Mouse (Mus musculus) forebrain, embryonic 15.5 days (tissue): ENCODE measurements at regions not wholly inside any gene's neighbourhood (a gene's known extent, or its start where the extent isn't known, plus 50 kb on each side); places are given as distances from the start of the nearest gene placed in this dataset.

Experiments used
- ATAC-seq: fragments of 200-750 bp; cut with Nextera tagmentation; replicated peaks from 2 replicates; pipeline ENCODE4 v1.8.0; 2017; ENCODE audit warnings: mild to moderate bottlenecking, moderate TSS enrichment, moderate library complexity
- H3K27ac ChIP-seq: fragments of 300-500 bp; sonication (generic); replicated peaks from 2 replicates; pipeline ENCODE4 v1.5.1; 2015; ENCODE audit warnings: mild to moderate bottlenecking, inconsistent platforms
- H3K27me3 ChIP-seq: fragments of 300-500 bp; sonication (generic); 2 replicates; pipeline ENCODE4 v1.6.1; 2015; ENCODE audit warnings: inconsistent platforms
- H3K36me3 ChIP-seq: fragments of 300-500 bp; sonication (generic); 2 replicates; pipeline ENCODE4 v1.6.1; 2015; ENCODE audit warnings: mild to moderate bottlenecking, inconsistent platforms
- H3K4me1 ChIP-seq: fragments of 300-500 bp; sonication (generic); 2 replicates; pipeline ENCODE4 v1.6.1; 2015; ENCODE audit warnings: inconsistent platforms
- H3K4me2 ChIP-seq: fragments of 300-500 bp; sonication (generic); replicated peaks from 2 replicates; pipeline ENCODE4 v1.6.1; 2015; ENCODE audit warnings: mild to moderate bottlenecking, inconsistent platforms
- H3K4me3 ChIP-seq: fragments of 300-500 bp; sonication (generic); 2 replicates; pipeline ENCODE4 v1.5.1; 2015; ENCODE audit warnings: mild to moderate bottlenecking, inconsistent platforms
- H3K9ac ChIP-seq: fragments of 300-500 bp; sonication (generic); replicated peaks from 2 replicates; pipeline ENCODE4 v1.6.1; 2015; ENCODE audit warnings: mild to moderate bottlenecking, inconsistent platforms
- H3K9me3 ChIP-seq: fragments of 300-500 bp; sonication (generic); 2 replicates; pipeline ENCODE4 v1.6.1; 2016; ENCODE audit warnings: inconsistent platforms
- WGBS: fragments of 180-500 bp; shearing (Covaris S2); methylation state at CpG from one replicate; pipeline ENCODE4 v1.1.7; 2015; ENCODE audit warnings: mixed read lengths; 5-methylcytosine and 5-hydroxymethylcytosine counted together

- H3K27ac ChIP-seq = no peak overlapping the region
- no peak overlapping the region for H3K4me2 ChIP-seq
- no peak overlapping the region for H3K4me3 ChIP-seq
- no peaks in the 10 kb centered on the region for H3K4me1 ChIP-seq
- H3K9me3 ChIP-seq = no peaks in the 10 kb centered on the region
- no peak for ATAC-seq
- WGBS = 72% methylated on average over 2 of the region's 2 CpGs
- H3K9ac ChIP-seq = no peak overlapping the region
- no peaks in the 10 kb centered on the region for H3K36me3 ChIP-seq
- H3K27me3 ChIP-seq = no peaks in the 10 kb centered on the region
These were observed 294.2 kb upstream of the Gria1 start for GRCm38 (mm10) chr11:56716953-56717352.

GRCm38 (mm10) chr11:56725141-56725540 is 286.0 kb upstream of the Gria1 start:
- Histone ChIP-seq H3K27ac (no peak overlapping the region), H3K9ac (no peak overlapping the region), H3K9me3 (no peaks in the 10 kb centered on the region), H3K27me3 (no peaks in the 10 kb centered on the region), H3K36me3 (no peaks in the 10 kb centered on the region), H3K4me1 (no peaks in the 10 kb centered on the region), H3K4me2 (no peak overlapping the region), H3K4me3 (no peak overlapping the region)
- WGBS = 44% methylated on average over 3 of the region's 3 CpGs
- ATAC-seq = no peak

DNA sequence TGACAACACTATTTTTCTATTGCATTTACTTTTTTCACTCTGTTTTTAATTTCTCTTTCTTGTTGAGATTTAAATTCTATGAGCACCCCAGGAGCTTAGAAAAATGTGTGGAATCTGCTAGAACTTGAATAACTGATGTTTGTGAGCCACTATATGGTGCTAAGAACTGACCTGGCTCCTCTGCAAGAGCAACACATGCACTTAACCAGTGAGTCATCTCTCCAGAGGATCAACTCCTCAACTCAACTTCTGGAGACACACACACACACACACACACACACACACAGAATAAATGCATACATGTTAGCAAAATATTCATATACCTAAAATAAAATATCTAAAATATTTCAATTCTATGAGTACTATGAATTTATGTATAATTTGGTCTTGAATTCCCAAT is 285.0 kb upstream of the Gria1 start:
- Histone ChIP-seq H3K9me3 (no peaks in the 10 kb centered on the region), H3K27ac (no peak overlapping the region), H3K36me3 (no peaks in the 10 kb centered on the region), H3K4me1 (no peaks in the 10 kb centered on the region), H3K27me3 (no peaks in the 10 kb centered on the region), H3K9ac (no peak overlapping the region), H3K4me2 (no peak overlapping the region), H3K4me3 (no peak overlapping the region)
- no peak for ATAC-seq

GRCm38 (mm10) chr11:56727556-56727955 is 283.6 kb upstream of the Gria1 start:
- Histone ChIP-seq H3K4me1 (no peaks in the 10 kb centered on the region), H3K4me3 (no peak overlapping the region), H3K4me2 (no peak overlapping the region), H3K9ac (no peak overlapping the region), H3K27ac (no peak overlapping the region), H3K36me3 (no peaks in the 10 kb centered on the region), H3K27me3 (no peaks in the 10 kb centered on the region), H3K9me3 (no peaks in the 10 kb centered on the region)
- 76% methylated on average over 4 of the region's 4 CpGs for WGBS
- ATAC-seq = no peak

- 84% methylated on average over 6 of the region's 6 CpGs for WGBS
- no peak overlapping the region for H3K9ac ChIP-seq
- no peak for ATAC-seq
- no peak overlapping the region for H3K4me3 ChIP-seq
- H3K27me3 ChIP-seq = no peaks in the 10 kb centered on the region
- no peak overlapping the region for H3K27ac ChIP-seq
- no peak overlapping the region for H3K4me2 ChIP-seq
- H3K9me3 ChIP-seq = no peaks in the 10 kb centered on the region
- H3K36me3 ChIP-seq = no peaks in the 10 kb centered on the region
- H3K4me1 ChIP-seq = no peaks in the 10 kb centered on the region
These were observed 282.8 kb upstream of the Gria1 start for GRCm38 (mm10) chr11:56728204-56729002.

- H3K27me3 ChIP-seq = no peaks in the 10 kb centered on the region
- no peak overlapping the region for H3K4me2 ChIP-seq
- no peaks in the 10 kb centered on the region for H3K36me3 ChIP-seq
- H3K27ac ChIP-seq = peak overlapping the region; percentile 57; the same call in 1 of the 2 replicates
- H3K4me1 ChIP-seq = peaks cover 10% of the 10 kb centered on the region
- no peaks in the 10 kb centered on the region for H3K9me3 ChIP-seq
- H3K4me3 ChIP-seq = no peak overlapping the region
- peak; percentile 55 for ATAC-seq
- 3% methylated on average over 2 of the region's 2 CpGs for WGBS
- no peak overlapping the region for H3K9ac ChIP-seq
These were observed 269.3 kb upstream of the Gria1 start for GRCm38 (mm10) chr11:56741857-56742256.

GRCm38 (mm10) chr11:56750032-56750431 is 261.2 kb upstream of the Gria1 start:
- peak; percentile 38 for ATAC-seq
- H3K4me1 ChIP-seq = peaks cover 14% of the 10 kb centered on the region
- H3K4me2 ChIP-seq = no peak overlapping the region
- no peak overlapping the region for H3K9ac ChIP-seq
- H3K27me3 ChIP-seq = no peaks in the 10 kb centered on the region
- H3K27ac ChIP-seq = no peak overlapping the region
- H3K36me3 ChIP-seq = no peaks in the 10 kb centered on the region
- 18% methylated on average over 5 of the region's 5 CpGs for WGBS
- H3K9me3 ChIP-seq = no peaks in the 10 kb centered on the region
- H3K4me3 ChIP-seq = no peak overlapping the region

GRCm38 (mm10) chr11:56750639-56751038 is 260.5 kb upstream of the Gria1 start:
- Histone ChIP-seq H3K27ac (no peak overlapping the region), H3K36me3 (no peaks in the 10 kb centered on the region), H3K4me2 (no peak overlapping the region), H3K4me1 (peaks cover 14% of the 10 kb centered on the region), H3K4me3 (no peak overlapping the region), H3K9ac (no peak overlapping the region), H3K9me3 (no peaks in the 10 kb centered on the region), H3K27me3 (no peaks in the 10 kb centered on the region)
- ATAC-seq = no peak
- WGBS = 39% methylated on average over 8 of the region's 8 CpGs

GRCm38 (mm10) chr11:56751918-56752317 is 259.3 kb upstream of the Gria1 start:
- Histone ChIP-seq H3K9me3 (no peaks in the 10 kb centered on the region), H3K4me2 (no peak overlapping the region), H3K9ac (no peak overlapping the region), H3K4me1 (peaks cover 14% of the 10 kb centered on the region), H3K4me3 (no peak overlapping the region), H3K27me3 (no peaks in the 10 kb centered on the region), H3K36me3 (no peaks in the 10 kb centered on the region), H3K27ac (no peak overlapping the region)
- WGBS = 35% methylated on average over 5 of the region's 5 CpGs
- ATAC-seq = no peak

DNA sequence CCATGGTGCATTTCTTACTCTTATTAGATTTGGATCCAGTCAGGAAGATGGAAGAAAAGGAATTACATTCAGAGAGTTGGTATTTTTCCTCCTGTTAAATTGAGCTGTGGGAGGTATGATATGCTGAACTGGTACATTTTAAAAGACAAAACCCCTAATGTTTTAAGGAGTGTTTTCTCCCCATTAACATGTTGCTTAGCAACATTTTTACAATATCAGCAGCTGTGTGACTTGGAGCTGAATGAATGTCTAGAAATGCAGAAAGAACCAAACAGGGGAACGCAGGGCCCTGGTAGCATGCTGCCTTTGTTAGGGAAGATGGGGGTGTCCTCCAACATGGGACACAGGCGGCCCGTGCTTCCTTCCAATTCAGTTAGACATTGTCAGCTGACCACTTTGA is 257.5 kb upstream of the Gria1 start:
- peak; percentile 64; the same call in 1 of the 2 replicates for ATAC-seq
- Histone ChIP-seq H3K36me3 (no peaks in the 10 kb centered on the region), H3K27me3 (no peaks in the 10 kb centered on the region), H3K4me2 (no peak overlapping the region), H3K4me1 (peaks cover 14% of the 10 kb centered on the region), H3K9ac (no peak overlapping the region), H3K4me3 (no peak overlapping the region), H3K27ac (peak overlapping the region; percentile 72), H3K9me3 (no peaks in the 10 kb centered on the region)
- 27% methylated on average over 3 of the region's 3 CpGs for WGBS

- peaks cover 5% of the 10 kb centered on the region; the same call in 1 of the 2 replicates for H3K4me1 ChIP-seq
- H3K36me3 ChIP-seq = no peaks in the 10 kb centered on the region
- ATAC-seq = no peak
- H3K4me3 ChIP-seq = no peak overlapping the region
- H3K27me3 ChIP-seq = no peaks in the 10 kb centered on the region
- WGBS = 91% methylated on average over 2 of the region's 2 CpGs
- H3K9ac ChIP-seq = no peak overlapping the region
- H3K27ac ChIP-seq = no peak overlapping the region
- no peaks in the 10 kb centered on the region for H3K9me3 ChIP-seq
- H3K4me2 ChIP-seq = no peak overlapping the region
These were observed 250.7 kb upstream of the Gria1 start for GRCm38 (mm10) chr11:56760474-56760873.

GRCm38 (mm10) chr11:56762467-56763120 is 248.6 kb upstream of the Gria1 start:
- H3K4me3 ChIP-seq = no peak overlapping the region
- H3K27ac ChIP-seq = peak overlapping the region; percentile 34; the same call in 1 of the 2 replicates
- 41% methylated on average over 5 of the region's 5 CpGs for WGBS
- no peaks in the 10 kb centered on the region for H3K36me3 ChIP-seq
- no peak overlapping the region for H3K9ac ChIP-seq
- H3K4me2 ChIP-seq = no peak overlapping the region
- peaks cover 5% of the 10 kb centered on the region; the same call in 1 of the 2 replicates for H3K4me1 ChIP-seq
- no peaks in the 10 kb centered on the region for H3K9me3 ChIP-seq
- H3K27me3 ChIP-seq = no peaks in the 10 kb centered on the region
- ATAC-seq = no peak
